Mouse (Mus musculus): Measurements from ENCODE around the gene Slc28a3.
A peak's percentile ranks its signal among the peaks of the same experiment; 100 is the strongest.

Gene Slc28a3

GRCm38 (mm10) chr13:58610716-58611115 is at the start of gene Slc28a3:
Gene Slc28a3, minus strand, starts transcription at chr13:58610877.
- DNase-seq: no peak

- DNase-seq: no peak
Observed at GRCm38 (mm10) chr13:58657987-58658386, 47.3 kb upstream of the Slc28a3 start.

- DNase-seq: no peak
Observed at GRCm38 (mm10) chr13:58656885-58657284, 46.2 kb upstream of the Slc28a3 start.

GRCm38 (mm10) chr13:58655552-58655951 is 44.9 kb upstream of the Slc28a3 start:
- DNase-seq: no peak

GRCm38 (mm10) chr13:58640330-58640729 is 29.7 kb upstream of the Slc28a3 start:
- DNase-seq: peak; percentile 43

GRCm38 (mm10) chr13:58638950-58639349 is 28.3 kb upstream of the Slc28a3 start:
- peak; percentile 73 for DNase-seq

GRCm38 (mm10) chr13:58637360-58638002 is 26.8 kb upstream of the Slc28a3 start:
- peak; percentile 38 for DNase-seq

GRCm38 (mm10) chr13:58633887-58634286 is 23.2 kb upstream of the Slc28a3 start:
- no peak for DNase-seq

GRCm38 (mm10) chr13:58630756-58631155 is 20.1 kb upstream of the Slc28a3 start:
- DNase-seq: no peak

GRCm38 (mm10) chr13:58629365-58630050 is 18.8 kb upstream of the Slc28a3 start:
- no peak for DNase-seq

GRCm38 (mm10) chr13:58622647-58623046 is 12.0 kb upstream of the Slc28a3 start:
- DNase-seq: no peak

GRCm38 (mm10) chr13:58619301-58619700 is 8.6 kb upstream of the Slc28a3 start:
- DNase-seq: no peak

- no peak for DNase-seq
Observed at GRCm38 (mm10) chr13:58610059-58610458, 618 bp downstream of the Slc28a3 start.

- DNase-seq: no peak
Observed at GRCm38 (mm10) chr13:58601201-58601855, 9.3 kb downstream of the Slc28a3 start.

- no peak for DNase-seq
Observed at GRCm38 (mm10) chr13:58598578-58598977, 12.1 kb downstream of the Slc28a3 start.

GRCm38 (mm10) chr13:58593129-58593528 is 17.5 kb downstream of the Slc28a3 start:
- peak; percentile 12 for DNase-seq

GRCm38 (mm10) chr13:58591912-58592311 is 18.8 kb downstream of the Slc28a3 start:
- no peak for DNase-seq

- no peak for DNase-seq
Observed at GRCm38 (mm10) chr13:58590630-58591029, 20.0 kb downstream of the Slc28a3 start.

GRCm38 (mm10) chr13:58589517-58589858 is 21.2 kb downstream of the Slc28a3 start:
- DNase-seq: peak; percentile 63

- DNase-seq: peak; percentile 40
Observed at GRCm38 (mm10) chr13:58588655-58589516, 21.8 kb downstream of the Slc28a3 start.

GRCm38 (mm10) chr13:58587962-58588361 is 22.7 kb downstream of the Slc28a3 start:
- DNase-seq: no peak

- DNase-seq: no peak
Observed at GRCm38 (mm10) chr13:58566181-58566580, 44.5 kb downstream of the Slc28a3 start.

GRCm38 (mm10) chr13:58560497-58561138 is 50.1 kb downstream of the Slc28a3 start:
- peak; percentile 81 for DNase-seq

Measured in layer of hippocampus, adult 9-11 months (tissue).